Mouse (Mus musculus): ENCODE results near the gene Oprl1.

Gene Oprl1

GRCm38 (mm10) chr2:181765251-181765650 lies 50.4 kb downstream of the Oprl1 start:
- DNase-seq (ENCODE audit: low spot score), result no peak

GRCm38 (mm10) chr2:181766672-181767557 lies 52.1 kb downstream of the Oprl1 start:
- DNase-seq (ENCODE audit: low spot score), result no peak

- DNase-seq (ENCODE audit: low spot score), result no peak
Observed at GRCm38 (mm10) chr2:181768451-181768850, 53.6 kb downstream of the Oprl1 start.

- no peak for DNase-seq (ENCODE audit: low spot score)
Observed at GRCm38 (mm10) chr2:181769397-181769796, 54.6 kb downstream of the Oprl1 start.

Data from testis, postnatal 14 days (tissue).